Mouse (Mus musculus) liver, embryonic 14.5 days (tissue): Measurements from ENCODE around the gene Ppfia2. TPM values are rescaled to one million over a fixed set of nuclear protein-coding genes. Genes with fewer than 3 reads are reported as not detected.

Experiments
- ATAC-seq: fragments of 200-750 bp; cut with Nextera tagmentation; 2 replicates; pipeline ENCODE4 v1.8.0; 2017; ENCODE audit warnings: moderate number of reproducible peaks, mild to moderate bottlenecking, moderate library complexity; ENCODE audit not compliant: insufficient read depth
- DNase-seq, 3 experiments: peaks; one replicate each; pipeline ENCODE4 v3.0.0-alpha.2; 2012 to 2013; ENCODE audit warnings: low read depth in 3 of 3, low spot score in 3 of 3
- H3K27ac ChIP-seq: fragments of 300-500 bp; sonication (generic); 2 replicates; pipeline ENCODE4 v1.5.1; 2014; ENCODE audit warnings: moderate library complexity, mild to moderate bottlenecking, control low read depth, inconsistent platforms
- H3K27me3 ChIP-seq: fragments of 300-500 bp; sonication (generic); 2 replicates; pipeline ENCODE4 v1.6.1; 2014; ENCODE audit warnings: mild to moderate bottlenecking, low read length, moderate library complexity; ENCODE audit not compliant: control insufficient read depth, insufficient read depth
- H3K36me3 ChIP-seq: fragments of 300-500 bp; sonication (generic); replicated peaks from 2 replicates; pipeline ENCODE4 v1.6.1; 2014; ENCODE audit warnings: low read depth; ENCODE audit not compliant: control insufficient read depth, insufficient read depth
- H3K4me1 ChIP-seq, 2 experiments: fragments of 200-500 bp in 1 of 2; fragments of 300-500 bp in 1 of 2; sonication (generic) in 1 of 2; replicated peaks; 2 replicates each; pipeline ENCODE4 v1.6.1; 2012 to 2014; ENCODE audit warnings: antibody characterized with exemption in 1 of 2, inconsistent platforms in 1 of 2, low read length in 1 of 2; ENCODE audit not compliant: control insufficient read depth in 2 of 2, insufficient read depth in 2 of 2
- H3K4me2 ChIP-seq: fragments of 300-500 bp; sonication (generic); 2 replicates; pipeline ENCODE4 v1.6.1; 2014; ENCODE audit warnings: low read depth, mild to moderate bottlenecking, control low read depth, moderate library complexity
- H3K4me3 ChIP-seq, 2 experiments: fragments of 200-500 bp in 1 of 2; fragments of 300-500 bp in 1 of 2; sonication (generic) in 1 of 2; 2 replicates each; pipeline ENCODE4 v1.5.1; 2012 to 2014; ENCODE audit warnings: low read depth in 2 of 2, low read length in 2 of 2, mild to moderate bottlenecking in 2 of 2, control low read depth in 1 of 2, inconsistent platforms in 1 of 2, moderate library complexity in 1 of 2; ENCODE audit not compliant: insufficient read depth in 1 of 2
- H3K9ac ChIP-seq: fragments of 300-500 bp; sonication (generic); replicated peaks from 2 replicates; pipeline ENCODE4 v1.6.1; 2014; ENCODE audit warnings: mild to moderate bottlenecking, control low read depth, moderate library complexity
- H3K9me3 ChIP-seq: fragments of 300-500 bp; sonication (generic); 2 replicates; pipeline ENCODE4 v1.6.1; 2016; ENCODE audit warnings: low read length, mixed read lengths; ENCODE audit not compliant: control insufficient read depth
- CTCF ChIP-seq: IDR thresholded peaks from 2 replicates; pipeline ENCODE4 v1.5.1; 2016; ENCODE audit warnings: antibody characterized with exemption, low read depth, control low read depth
- EP300 ChIP-seq: IDR thresholded peaks from 2 replicates; pipeline ENCODE4 v1.6.1; 2016; ENCODE audit warnings: antibody characterized with exemption, low read depth
- WGBS: fragments of 180-500 bp; shearing (Covaris S2); extraction: QIAGEN DNeasy Blood & Tissue Kit; methylation state at CpG from one replicate; pipeline ENCODE4 v1.1.7; 2014; ENCODE audit not compliant: insufficient replicate concordance; 5-methylcytosine and 5-hydroxymethylcytosine counted together
- polyA plus RNA-seq, 2 experiments: library from polyadenylated mRNA; depleted of rRNA in 1 of 2; stranded (reverse) in 1 of 2; unstranded in 1 of 2; fragments of >200 nt; fragmentation: Nextera tagmentation in 1 of 2; extraction: Ambion mirVana in 1 of 2; gene quantifications; 2 replicates each; pipeline versions ENCODE4 v1.2.1 to v1.2.3; 2012 to 2014

Ppfia2 gene
- polyA plus RNA-seq, 2 experiments, result 0.02 to 0.04 TPM

GRCm38 (mm10) chr10:106858106-106858505 is 388.0 kb downstream of the Ppfia2 start:
- Histone ChIP-seq H3K4me2 (no peak overlapping the region), H3K27me3 (no peaks in the 10 kb centered on the region), H3K9ac (no peak overlapping the region), H3K27ac (no peak overlapping the region), H3K9me3 (no peaks in the 10 kb centered on the region), H3K4me1 (no peaks in the 10 kb centered on the region), H3K4me3 (no peak overlapping the region), H3K36me3 (no peaks in the 10 kb centered on the region)
- ATAC-seq (no peak), DNase-seq (no peak)
- TF ChIP-seq EP300 (no peak), CTCF (no peak)
- WGBS, result 61% methylated on average over 6 of the region's 6 CpGs

- Histone ChIP-seq H3K9me3 (no peaks in the 10 kb centered on the region), H3K9ac (no peak overlapping the region), H3K4me2 (no peak overlapping the region), H3K4me3 (no peak overlapping the region), H3K4me1 (no peaks in the 10 kb centered on the region), H3K36me3 (no peaks in the 10 kb centered on the region), H3K27ac (no peak overlapping the region), H3K27me3 (no peaks in the 10 kb centered on the region)
- ATAC-seq (no peak), DNase-seq (no peak)
- WGBS, result 53% methylated on average over 4 of the region's 4 CpGs
- TF ChIP-seq EP300 (no peak), CTCF (no peak)
Observed at GRCm38 (mm10) chr10:106870233-106870632, 400.1 kb downstream of the Ppfia2 start.

- Histone ChIP-seq H3K9me3 (no peaks in the 10 kb centered on the region), H3K27ac (no peak overlapping the region), H3K4me3 (no peak overlapping the region), H3K36me3 (no peaks in the 10 kb centered on the region), H3K27me3 (no peaks in the 10 kb centered on the region), H3K4me2 (no peak overlapping the region), H3K9ac (no peak overlapping the region), H3K4me1 (no peaks in the 10 kb centered on the region)
- DNase-seq, result no peak
- 52% methylated on average over 3 of the region's 3 CpGs for WGBS
- ATAC-seq, result no peak
- TF ChIP-seq EP300 (no peak), CTCF (no peak)
Observed at GRCm38 (mm10) chr10:106871847-106872246, 401.7 kb downstream of the Ppfia2 start.

GRCm38 (mm10) chr10:106872714-106873113 is 402.6 kb downstream of the Ppfia2 start:
- TF ChIP-seq CTCF (no peak), EP300 (no peak)
- 23% methylated on average over 1 of the region's 1 CpGs for WGBS
- Histone ChIP-seq H3K27me3 (no peaks in the 10 kb centered on the region), H3K4me3 (no peak overlapping the region), H3K9me3 (no peaks in the 10 kb centered on the region), H3K27ac (no peak overlapping the region), H3K4me2 (no peak overlapping the region), H3K4me1 (no peaks in the 10 kb centered on the region), H3K9ac (no peak overlapping the region), H3K36me3 (no peaks in the 10 kb centered on the region)
- ATAC-seq (no peak), DNase-seq (no peak)

GRCm38 (mm10) chr10:106881330-106881729 is 411.2 kb downstream of the Ppfia2 start:
- ATAC-seq (no peak), DNase-seq (no peak)
- Histone ChIP-seq H3K9ac (no peak overlapping the region), H3K36me3 (no peaks in the 10 kb centered on the region), H3K4me2 (no peak overlapping the region), H3K27me3 (no peaks in the 10 kb centered on the region), H3K27ac (no peak overlapping the region), H3K4me1 (no peaks in the 10 kb centered on the region), H3K4me3 (no peak overlapping the region), H3K9me3 (no peaks in the 10 kb centered on the region)
- TF ChIP-seq CTCF, result no peak
- no peak for TF ChIP-seq EP300
- 44% methylated on average over 3 of the region's 3 CpGs for WGBS

- no peaks in the 10 kb centered on the region for H3K27me3 ChIP-seq
- H3K9me3 ChIP-seq, result no peaks in the 10 kb centered on the region
- no peak for ATAC-seq
- H3K36me3 ChIP-seq, result no peaks in the 10 kb centered on the region
- H3K4me1 ChIP-seq, result no peaks in the 10 kb centered on the region
- H3K4me3 ChIP-seq, result no peak overlapping the region
- no peak overlapping the region for H3K4me2 ChIP-seq
- no peak overlapping the region for H3K9ac ChIP-seq
- DNase-seq, result no peak
- TF ChIP-seq CTCF, result no peak
- no peak for TF ChIP-seq EP300
- WGBS, result 55% methylated on average over 13 of the region's 13 CpGs
- no peak overlapping the region for H3K27ac ChIP-seq
Observed at GRCm38 (mm10) chr10:106896351-106896750, 426.2 kb downstream of the Ppfia2 start.
